Mouse (Mus musculus) lung, postnatal 0 days (tissue): ENCODE measurements at regions not wholly inside any gene's neighbourhood (a gene's known extent, or its start where the extent isn't known, plus 50 kb on each side); places are given as distances from the start of the nearest gene placed in this dataset.

Experiments used
- ATAC-seq: fragments of 200-750 bp; cut with Nextera tagmentation; 2 replicates; pipeline ENCODE4 v1.8.0; 2017; ENCODE audit warnings: moderate library complexity
- DNase-seq: peaks from one replicate; pipeline ENCODE4 v3.0.0-alpha.2; 2016; ENCODE audit warnings: low spot score
- H3K27ac ChIP-seq: fragments of 300-500 bp; sonication (generic); 2 replicates; pipeline ENCODE4 v1.5.1; 2014; ENCODE audit warnings: antibody characterized with exemption, mild to moderate bottlenecking, low read length, mixed read lengths
- H3K27me3 ChIP-seq: fragments of 300-500 bp; sonication (generic); replicated peaks from 2 replicates; pipeline ENCODE4 v1.6.1; 2014; ENCODE audit warnings: low read length, mixed read lengths; ENCODE audit not compliant: insufficient read depth
- H3K36me3 ChIP-seq: fragments of 300-500 bp; sonication (generic); 2 replicates; pipeline ENCODE4 v1.6.1; 2014; ENCODE audit warnings: low read length, mixed read lengths; ENCODE audit not compliant: insufficient read depth
- H3K4me1 ChIP-seq: fragments of 300-500 bp; sonication (generic); 2 replicates; pipeline ENCODE4 v1.6.1; 2014; ENCODE audit warnings: antibody characterized with exemption, low read depth, low read length, mixed read lengths; ENCODE audit not compliant: insufficient read depth
- H3K4me2 ChIP-seq: fragments of 300-500 bp; sonication (generic); replicated peaks from 2 replicates; pipeline ENCODE4 v1.6.1; 2014; ENCODE audit warnings: low read depth, mild to moderate bottlenecking, low read length, moderate library complexity, mixed read lengths
- H3K4me3 ChIP-seq: fragments of 300-500 bp; sonication (generic); 2 replicates; pipeline ENCODE4 v1.5.1; 2014; ENCODE audit warnings: low read depth, low read length
- H3K9ac ChIP-seq: fragments of 300-500 bp; sonication (generic); replicated peaks from 2 replicates; pipeline ENCODE4 v1.6.1; 2014; ENCODE audit warnings: low read depth, mild to moderate bottlenecking
- H3K9me3 ChIP-seq: fragments of 300-500 bp; sonication (generic); 2 replicates; pipeline ENCODE4 v1.6.1; 2016; ENCODE audit warnings: low read length, mixed read lengths
- CTCF ChIP-seq: IDR thresholded peaks from 2 replicates; pipeline ENCODE4 v1.5.1; 2016; ENCODE audit warnings: antibody characterized with exemption, mild to moderate bottlenecking
- EP300 ChIP-seq: IDR thresholded peaks from 2 replicates; pipeline ENCODE4 v1.6.1; 2016; ENCODE audit warnings: antibody characterized with exemption, mild to moderate bottlenecking, control low read depth
- WGBS: fragments of 180-500 bp; shearing (Covaris S2); extraction: QIAGEN DNeasy Blood & Tissue Kit; methylation state at CpG from one replicate; pipeline ENCODE4 v1.1.7; 2014; 5-methylcytosine and 5-hydroxymethylcytosine counted together

DNA sequence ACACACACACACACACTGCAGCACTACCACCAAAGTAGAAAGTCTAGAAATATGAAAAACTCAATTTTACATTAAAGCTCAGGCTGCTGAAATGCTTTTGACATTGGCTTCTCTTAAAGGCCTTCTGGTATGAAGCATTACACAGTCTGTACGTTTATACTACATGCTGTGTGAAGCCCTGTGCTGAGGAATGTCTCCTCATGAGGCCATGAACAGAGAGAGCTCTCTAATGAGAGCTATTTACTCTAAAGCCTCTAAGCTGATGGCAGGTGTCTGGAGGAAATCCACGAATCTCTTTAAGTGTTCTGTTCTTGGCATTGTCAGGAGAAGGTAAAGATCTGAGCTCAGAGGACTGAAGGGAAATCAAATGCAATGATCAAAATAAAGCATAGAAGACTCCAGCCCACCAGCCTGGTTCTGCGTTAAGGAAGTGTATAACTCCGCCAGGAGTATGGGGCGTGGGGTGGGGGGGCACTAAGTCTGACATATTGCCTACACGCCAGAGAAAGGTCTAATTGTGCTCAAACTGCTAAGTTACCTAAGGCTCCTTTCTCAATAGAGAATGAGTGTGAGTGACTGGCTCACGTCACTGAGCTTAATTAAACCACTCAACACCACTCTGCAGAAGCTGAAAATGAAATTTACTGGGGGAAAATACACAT is 160.9 kb downstream of the Anapc10 start:
- no peaks in the 10 kb centered on the region for H3K9me3 ChIP-seq
- no peaks in the 10 kb centered on the region for H3K36me3 ChIP-seq
- no peak overlapping the region for H3K27ac ChIP-seq
- H3K4me1 ChIP-seq, result no peaks in the 10 kb centered on the region
- ATAC-seq, result no peak
- H3K27me3 ChIP-seq, result no peaks in the 10 kb centered on the region
- no peak overlapping the region for H3K4me3 ChIP-seq
- no peak overlapping the region for H3K9ac ChIP-seq
- DNase-seq, result no peak
- no peak overlapping the region for H3K4me2 ChIP-seq
- no peak for TF ChIP-seq EP300
- TF ChIP-seq CTCF, result no peak
- 57% methylated on average over 7 of the region's 7 CpGs for WGBS

DNA sequence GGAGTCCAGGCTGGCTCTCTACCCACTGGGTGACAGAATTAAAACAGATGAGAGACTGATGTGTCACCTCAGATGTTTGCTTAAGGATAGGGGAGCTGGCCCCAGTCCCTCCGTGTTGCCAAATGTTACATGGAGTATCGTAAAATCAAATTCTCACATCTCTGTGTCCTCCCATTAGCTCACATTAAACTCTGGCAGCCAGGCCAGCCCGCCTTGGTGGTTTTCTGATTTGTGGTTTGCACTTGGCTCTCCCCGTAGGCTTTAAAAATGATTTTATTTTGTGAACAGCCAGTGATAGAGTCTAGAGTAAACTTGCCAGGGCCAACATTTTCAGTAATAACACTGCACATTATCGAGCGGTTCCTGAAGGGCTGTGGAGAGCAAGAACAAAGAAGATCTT is 149.8 kb downstream of the Hhip start:
- no peaks in the 10 kb centered on the region for H3K4me1 ChIP-seq
- no peak overlapping the region for H3K27ac ChIP-seq
- no peak overlapping the region for H3K9ac ChIP-seq
- no peaks in the 10 kb centered on the region for H3K27me3 ChIP-seq
- H3K4me3 ChIP-seq, result no peak overlapping the region
- no peaks in the 10 kb centered on the region for H3K36me3 ChIP-seq
- DNase-seq (no peak), ATAC-seq (no peak)
- TF ChIP-seq EP300 (no peak), CTCF (no peak)
- no peak overlapping the region for H3K4me2 ChIP-seq
- 32% methylated on average over 6 of the region's 6 CpGs for WGBS
- H3K9me3 ChIP-seq, result no peaks in the 10 kb centered on the region
